Mouse (Mus musculus): ENCODE measurements around the gene Lpcat2b.
"Not testable (repeated sequence)": the region's sequence is repeated elsewhere in the genome, so short reads cannot be mapped to it uniquely, and the experiment has no call there.

The Lpcat2b gene

DNA sequence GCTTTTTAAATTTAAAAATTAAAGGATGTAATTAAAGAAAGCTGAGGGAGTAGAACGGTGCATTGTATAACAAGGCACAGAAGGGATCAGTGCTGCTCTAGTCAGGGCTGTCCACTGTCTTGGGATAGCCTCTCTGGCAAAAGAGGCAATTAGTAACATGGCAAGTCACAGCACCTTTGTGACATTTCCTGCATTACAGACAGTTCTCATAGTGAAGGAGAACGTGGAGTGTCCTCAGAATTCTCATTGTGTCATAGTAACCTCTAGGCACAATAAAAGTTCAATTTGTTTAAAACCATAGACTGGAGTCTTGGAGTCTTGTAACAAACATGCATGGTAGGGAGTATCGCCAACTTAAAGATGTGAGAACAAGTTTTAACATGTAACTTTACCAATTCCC lies at the start of gene Lpcat2b:
Lpcat2b (plus strand) TSS at position 301 of the 400 bp plus-strand sequence.
- no peak for DNase-seq

DNA sequence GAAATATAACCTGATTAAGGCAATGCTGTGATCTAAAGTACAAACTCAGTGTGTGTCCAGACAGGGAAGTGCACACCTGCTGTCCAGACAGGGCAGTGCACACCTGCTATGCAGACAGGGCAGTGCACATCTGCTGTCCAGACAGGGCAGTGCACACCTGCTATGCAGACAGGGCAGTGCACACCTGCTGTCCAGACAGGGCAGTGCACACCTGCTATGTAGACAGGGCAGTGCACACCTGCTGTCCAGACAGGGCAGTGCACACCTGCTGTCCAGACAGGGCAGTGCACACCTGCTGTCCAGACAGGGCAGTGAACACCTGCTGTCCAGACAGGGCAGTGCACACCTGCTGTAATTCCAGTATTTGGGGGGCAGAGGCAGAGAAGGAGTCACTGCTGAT lies 44.9 kb upstream of the Lpcat2b start:
- DNase-seq, result not testable (repeated sequence)

DNA sequence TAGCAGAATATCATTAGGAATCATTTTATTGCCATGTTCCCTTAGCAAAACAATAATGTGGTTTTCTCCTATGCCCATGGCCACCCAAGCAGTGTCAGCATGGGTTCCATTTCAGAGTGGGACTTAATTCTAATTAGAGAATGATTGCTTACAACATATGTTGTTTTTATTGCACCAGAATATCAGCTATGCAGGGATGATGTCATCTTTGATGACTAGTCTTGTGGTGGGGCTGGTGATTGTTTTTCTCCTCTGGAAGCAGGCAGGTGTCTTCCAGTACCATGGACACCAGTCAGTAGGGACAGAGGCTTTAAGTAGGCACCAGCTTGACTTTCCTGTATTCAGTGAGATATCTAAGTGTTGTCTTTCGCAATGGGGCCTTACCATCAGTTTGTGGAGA lies 43.6 kb upstream of the Lpcat2b start:
- no peak for DNase-seq

DNA sequence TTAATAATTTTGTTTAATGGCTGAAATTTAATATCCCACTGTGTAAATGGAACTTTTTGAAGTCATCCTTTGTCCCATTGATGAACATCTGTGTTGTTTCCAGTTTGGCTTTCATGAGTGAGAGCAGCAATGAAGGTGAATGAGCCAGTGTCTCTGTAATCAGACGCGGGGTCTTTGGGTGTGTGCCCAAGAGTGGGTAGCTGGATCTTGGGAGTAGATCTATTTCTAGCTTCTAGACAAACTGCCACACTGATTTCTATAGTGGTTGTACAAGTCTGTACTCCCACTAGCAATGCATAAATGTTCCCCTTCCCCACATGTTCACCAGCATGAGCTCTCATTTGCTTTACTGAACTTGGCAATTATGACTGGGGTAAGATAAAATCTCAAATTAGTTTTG lies 42.0 kb upstream of the Lpcat2b start:
- no peak for DNase-seq

DNA sequence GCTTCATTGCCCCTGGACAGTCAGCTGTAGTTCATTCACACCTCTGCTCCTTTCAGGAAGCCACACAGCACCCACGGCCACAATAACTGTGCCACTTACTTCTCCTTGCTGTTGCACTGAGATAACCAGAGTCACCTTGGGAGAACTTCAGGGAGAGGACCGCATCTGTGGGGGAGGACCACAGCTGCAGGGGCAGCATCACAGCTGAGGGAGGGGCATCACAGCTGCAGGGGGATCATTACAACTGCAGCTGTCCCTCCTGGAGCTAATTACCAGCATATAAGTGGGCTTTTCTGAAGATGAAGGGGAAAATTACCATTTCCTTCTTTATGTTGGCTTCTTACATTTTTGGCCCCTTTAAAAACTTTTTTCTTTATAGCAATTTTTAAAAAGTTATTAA lies 36.9 kb upstream of the Lpcat2b start:
- no peak for DNase-seq

DNA sequence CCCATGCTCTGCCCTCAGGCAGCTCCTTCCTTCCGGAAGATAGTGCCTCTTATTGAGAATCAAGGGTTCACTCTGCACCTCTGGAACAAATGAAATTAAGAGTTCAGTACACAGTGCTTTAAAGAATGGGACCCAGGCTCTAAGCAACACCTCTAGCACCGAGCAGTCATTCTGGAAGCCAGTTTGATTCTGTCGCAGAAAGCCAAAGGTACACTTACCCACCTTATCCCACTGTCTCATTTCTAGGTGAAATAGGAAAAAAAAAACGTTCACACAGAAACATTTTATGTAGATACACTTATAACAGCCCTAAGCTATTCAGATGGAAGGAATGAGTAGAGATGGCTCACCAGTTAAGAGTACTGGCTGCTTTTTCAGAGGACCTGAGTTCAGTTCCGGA lies 28.9 kb upstream of the Lpcat2b start, which contains the start of gene Ephx4:
Ephx4 (plus strand) TSS at position 301 of the 400 bp plus-strand sequence.
- DNase-seq, result no peak

DNA sequence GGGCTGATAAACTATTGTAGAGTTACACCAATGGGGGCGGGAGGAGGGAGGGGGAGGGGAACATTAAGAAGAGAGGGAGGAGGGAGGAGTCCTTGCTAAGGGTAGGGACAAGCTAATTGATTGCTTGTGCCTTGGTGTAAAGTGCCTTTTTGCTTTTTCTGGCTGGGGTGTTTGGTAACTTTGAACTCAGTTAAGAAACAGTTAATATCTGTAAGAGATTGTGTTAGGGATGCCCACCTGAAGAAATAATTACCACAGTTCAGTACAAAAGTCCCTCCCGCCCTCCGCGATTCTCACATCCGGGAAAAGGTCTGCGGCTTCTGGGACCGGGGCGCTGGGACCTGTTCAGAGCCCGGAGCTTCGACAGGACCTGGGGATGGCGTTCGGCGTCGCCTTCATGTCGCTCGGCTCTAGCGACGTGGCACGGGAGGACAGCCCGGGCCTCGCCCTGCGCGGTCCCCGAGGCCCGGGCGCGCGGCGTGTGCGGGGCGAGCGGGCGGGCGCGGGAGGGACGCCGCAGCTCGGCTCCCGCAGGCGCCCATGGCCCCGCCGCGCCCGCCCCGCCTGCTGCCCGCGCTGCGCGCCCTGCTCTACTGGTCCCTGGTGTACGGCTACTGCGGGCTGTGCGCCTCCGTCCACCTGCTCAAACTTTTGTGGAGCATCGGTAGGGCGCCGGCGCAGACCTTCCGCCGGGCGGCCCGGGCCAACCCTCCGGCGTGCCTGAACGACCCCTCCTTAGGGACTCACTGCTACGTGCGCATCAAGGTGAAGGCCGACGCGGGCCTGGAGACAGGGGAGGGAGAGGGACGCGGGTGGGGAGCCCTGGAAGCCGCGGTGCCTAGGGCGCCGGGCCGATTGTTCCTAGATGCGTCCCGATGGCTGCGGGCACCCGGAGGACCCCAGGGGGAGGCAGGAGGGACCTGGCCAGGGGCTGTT lies 28.1 kb upstream of the Lpcat2b start:
- no peak for DNase-seq

DNA sequence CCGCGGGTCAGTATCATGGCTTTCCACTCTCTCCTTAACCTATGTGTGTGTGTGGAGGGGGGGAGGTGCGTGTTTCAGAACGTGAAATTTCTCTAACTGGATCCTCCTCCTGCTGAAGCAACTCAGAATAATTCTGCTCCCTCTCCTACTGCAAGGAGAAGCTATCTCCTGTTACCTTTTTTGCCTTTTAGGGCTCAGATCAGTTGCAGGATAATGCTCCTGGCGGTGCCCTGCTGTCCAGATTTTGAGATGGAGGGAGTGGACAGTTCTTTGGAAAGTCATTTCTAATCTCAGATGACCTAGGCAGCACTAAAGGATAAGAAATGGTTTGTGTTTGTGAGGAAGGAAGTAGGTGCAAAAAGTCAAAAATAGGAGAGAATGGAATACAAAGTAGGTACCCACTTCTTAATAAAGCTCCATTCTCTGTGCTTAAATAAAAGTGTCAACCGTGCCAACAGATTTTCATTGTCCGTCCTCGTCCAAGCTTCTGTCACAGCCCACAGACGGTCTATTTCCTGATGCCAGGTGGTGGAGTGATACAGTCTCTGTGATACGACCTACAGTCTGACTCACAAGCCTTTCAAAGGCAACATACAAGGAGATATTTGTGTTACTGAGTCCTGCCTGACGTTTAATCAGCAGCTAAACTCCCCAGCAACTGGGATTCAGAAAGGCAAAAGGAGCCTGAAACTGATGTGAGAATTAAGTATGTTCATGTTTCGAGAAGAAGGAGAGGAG lies 27.2 kb upstream of the Lpcat2b start:
- no peak for DNase-seq

DNA sequence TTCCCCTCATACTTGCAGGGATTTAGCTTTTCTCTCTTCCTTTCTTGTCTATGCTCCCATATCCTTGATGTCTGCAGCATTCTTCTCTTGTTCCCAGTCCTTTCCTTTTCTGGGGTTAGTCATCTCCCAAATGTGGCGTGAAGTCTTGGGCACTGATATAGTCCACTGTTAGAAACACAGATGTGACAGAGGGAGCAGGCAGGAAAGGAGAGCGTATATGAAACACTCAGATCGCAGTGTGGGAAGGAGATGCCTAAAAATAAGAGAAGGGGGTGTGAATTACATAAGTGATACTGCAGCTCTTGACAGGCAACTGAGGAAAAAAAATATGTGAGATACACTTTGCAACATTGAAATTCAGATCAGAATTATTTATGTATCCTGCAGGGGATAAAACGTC lies 26.0 kb upstream of the Lpcat2b start:
- no peak for DNase-seq

DNA sequence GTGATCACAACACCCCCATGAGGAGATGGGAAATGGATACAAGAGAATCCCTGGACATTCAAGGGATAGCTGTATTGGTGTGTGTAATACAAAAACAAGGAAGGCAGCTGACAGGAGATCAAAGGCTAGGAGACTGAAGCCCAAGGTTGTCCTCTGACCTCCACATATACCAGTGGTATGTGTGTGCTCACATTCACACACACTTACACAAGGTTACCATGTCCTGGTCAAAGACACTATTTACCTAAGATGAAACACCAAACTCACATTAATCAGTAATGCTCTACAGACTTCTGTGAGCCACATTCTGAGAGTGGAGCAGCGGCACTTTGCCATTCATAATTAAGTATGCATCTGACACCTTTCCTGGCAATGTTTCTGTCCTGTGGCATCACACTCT lies 21.0 kb upstream of the Lpcat2b start:
- DNase-seq, result no peak

DNA sequence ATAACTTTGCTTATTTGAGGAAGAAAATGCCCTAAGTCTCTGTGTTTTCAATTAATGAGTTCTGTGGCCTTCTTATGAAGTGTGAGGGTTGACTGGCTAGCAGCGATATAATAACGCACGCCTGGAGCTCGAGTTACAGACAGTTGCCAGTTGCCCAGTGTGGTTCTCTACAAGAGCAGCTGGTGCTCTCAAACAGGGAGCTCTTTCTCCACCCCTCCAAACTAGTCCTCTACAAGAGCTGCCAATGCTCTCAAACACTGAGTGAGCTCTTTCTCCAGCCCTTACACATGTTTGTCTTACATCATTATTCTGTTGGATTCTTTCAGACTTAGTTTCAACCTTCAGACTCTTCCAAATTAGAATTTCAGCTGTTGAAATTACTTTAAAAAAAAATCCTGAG lies 20.0 kb upstream of the Lpcat2b start:
- DNase-seq, result no peak

DNA sequence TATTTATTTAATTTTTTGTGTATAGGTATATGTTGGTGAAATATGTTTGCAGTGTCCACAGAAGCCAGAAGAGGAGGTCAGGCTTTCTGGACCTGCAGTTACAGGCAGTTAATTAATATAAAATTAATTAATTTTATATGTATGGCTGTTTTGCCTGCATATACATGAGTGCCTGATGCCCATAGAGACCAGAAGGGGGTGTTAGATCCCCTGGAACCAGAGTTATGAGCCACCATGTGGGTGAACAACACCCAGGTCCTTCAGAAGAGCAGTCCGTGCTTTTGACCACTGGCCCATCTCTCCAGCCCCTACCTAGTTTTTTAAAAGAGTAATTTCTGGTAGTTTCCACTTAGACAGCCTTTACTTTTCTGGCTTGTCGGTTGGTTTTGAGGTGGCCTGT lies 19.1 kb upstream of the Lpcat2b start:
- no peak for DNase-seq

DNA sequence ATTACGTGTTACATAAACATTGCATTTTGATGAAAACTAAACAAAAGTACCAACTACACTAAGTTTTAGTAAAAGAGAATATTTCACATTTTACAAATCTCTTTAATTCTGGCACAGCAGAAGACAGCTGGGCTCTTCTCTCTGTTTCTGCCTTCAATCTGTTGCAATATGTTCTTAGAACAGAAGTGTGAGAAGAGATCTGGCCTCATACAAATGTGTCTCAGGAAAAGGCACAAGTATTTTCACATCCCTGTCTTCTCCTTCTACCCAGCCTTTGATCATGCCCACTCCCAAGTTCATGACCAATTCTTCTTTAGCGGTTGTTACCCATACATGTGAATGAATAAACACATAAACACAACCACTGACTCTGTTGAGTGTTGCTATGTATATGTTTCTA lies 16.3 kb upstream of the Lpcat2b start:
- DNase-seq, result no peak

DNA sequence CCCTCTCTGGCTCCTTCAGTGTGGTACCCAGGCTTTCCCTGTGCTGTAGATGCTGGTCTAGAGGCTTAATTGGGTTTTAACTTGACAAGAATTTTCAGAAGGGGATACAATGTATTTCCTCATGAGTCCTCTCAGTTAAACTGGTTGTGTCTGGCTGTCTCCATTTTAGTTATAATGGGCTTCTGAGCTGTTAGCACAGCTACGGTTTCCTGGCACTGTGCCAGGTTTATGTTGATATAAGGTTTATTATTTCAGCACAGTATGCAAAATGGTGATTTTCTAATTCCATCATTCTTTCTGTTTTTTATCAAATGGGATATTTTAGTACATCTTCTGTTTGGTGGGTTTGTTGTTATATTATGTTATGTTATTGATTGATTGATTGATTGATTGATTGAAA lies 9.7 kb upstream of the Lpcat2b start:
- DNase-seq, result no peak

DNA sequence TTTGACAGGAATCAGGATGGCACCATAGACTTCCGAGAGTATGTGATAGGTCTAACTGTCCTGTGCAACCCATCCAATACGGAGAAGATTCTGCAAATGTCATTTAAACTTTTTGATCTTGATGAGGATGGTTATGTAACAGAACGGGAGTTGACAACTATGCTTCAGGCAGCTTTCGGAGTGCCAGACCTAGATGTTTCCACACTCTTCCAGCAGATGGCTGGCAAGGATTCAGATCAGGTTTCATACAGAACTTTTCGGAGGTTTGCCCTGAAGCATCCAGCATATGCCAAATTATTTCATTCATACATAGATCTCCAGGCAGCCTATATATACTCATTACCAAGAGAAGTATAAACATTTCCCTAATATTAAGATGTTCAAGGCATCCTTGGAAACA lies 2.7 kb downstream of the Lpcat2b start:
- DNase-seq, result no peak

DNA sequence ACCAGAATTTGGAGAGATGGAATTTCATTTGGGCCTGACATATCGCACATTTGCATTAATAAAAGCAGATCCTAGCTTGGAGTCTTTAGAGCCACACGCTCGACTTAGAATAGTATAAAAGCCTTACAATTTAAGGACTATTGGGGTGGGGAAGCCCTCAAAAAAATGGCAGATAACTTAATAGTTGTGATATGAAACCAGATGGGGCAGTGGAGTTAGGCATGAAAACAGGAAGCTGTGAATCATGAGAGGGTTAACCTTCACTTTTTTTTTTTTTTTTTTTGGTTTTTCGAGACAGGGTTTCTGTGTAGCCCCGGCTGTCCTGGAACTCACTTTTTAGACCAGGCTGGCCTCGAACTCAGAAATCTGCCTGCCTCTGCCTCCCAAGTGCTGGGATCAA lies 4.8 kb downstream of the Lpcat2b start:
- no peak for DNase-seq

DNA sequence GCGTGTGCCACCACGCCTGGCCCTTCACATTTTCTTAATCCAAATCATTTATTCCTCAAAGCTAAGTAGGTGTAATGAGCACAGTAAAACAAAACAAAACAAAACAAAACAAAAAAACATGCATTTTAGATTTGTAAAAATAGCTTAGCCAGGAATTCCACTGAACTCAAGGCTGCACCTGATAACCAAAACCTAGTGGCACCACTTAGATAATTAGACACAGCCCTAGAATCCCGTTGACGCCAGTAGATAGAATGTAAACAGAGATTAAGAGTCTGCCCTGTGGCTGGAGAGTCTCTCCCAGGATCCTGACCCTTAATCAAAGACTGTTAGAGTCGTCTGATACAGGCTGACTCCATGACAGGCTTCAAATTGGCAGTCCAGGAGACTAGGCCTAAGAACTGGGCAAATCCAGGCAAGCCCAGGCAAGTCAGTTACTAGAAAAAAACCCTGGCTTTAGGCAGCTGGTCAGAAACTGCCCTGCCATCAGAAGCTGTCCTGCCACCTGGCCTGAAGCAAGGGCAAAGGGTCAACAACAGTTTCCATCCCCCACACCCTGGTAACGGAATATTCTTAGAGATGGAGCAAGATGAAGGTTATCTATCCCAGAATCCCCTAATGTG lies 5.3 kb downstream of the Lpcat2b start:
- DNase-seq, result peak; percentile 5

DNA sequence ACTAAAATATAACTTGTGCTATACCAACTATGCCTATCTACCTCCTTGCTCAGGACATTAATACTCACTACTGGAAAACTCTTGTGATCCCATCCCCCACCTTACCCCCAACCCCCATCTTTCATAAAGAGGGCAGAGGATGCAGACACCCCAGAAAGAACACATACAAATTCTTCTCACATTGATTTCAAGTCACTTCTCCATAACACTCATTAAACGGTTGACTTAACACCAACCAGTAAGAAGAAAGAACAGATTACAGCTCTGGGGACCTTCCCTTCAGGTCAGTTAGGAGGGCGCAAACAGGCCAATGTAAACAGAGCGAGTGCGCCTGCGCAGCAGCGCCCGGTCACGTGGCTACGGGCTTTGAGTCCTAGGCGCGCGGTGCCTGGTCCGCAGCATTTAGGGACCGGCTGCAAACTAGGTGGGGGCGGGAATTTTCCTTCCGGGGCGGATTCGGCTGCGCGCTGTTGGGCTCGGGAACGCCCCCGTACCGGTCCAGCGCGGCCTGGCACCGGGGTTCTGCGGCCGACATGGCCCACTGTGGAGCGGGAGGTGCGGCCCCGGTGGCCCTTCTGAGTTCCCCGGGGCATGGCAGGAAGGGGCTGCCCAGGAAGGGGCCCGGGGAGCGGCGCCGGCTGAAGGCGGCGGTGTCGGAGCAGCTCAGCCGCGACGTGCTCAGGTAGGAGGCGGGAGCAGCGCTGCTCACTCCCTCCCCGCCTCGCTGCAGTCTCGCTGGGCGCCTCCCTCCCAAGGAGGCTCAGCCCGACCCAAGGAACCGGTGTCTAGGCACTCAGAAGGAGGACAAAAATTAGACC lies 6.3 kb downstream of the Lpcat2b start, which contains the start of gene Btbd8:
Btbd8 (plus strand) TSS at position 534 of the 818 bp plus-strand sequence.
- peak; percentile 96 for DNase-seq

DNA sequence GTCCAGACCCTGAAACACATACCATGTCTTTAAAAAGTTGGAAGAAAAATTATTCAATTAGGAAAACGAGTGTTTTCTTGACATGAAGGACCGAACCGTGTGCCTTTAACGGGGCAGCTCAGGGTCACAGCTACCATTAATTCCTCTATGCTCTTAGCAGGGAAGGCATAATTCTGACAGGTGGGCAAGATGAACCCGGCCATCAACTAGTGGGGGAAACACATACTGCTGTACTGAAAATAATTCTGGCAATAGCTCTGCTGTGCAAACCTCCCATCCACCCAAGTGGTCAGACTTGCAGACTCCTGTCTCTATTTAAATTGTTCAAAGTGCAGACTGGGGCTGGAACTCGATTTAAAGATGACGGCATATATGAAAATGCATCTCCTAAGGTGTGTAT lies 7.0 kb downstream of the Lpcat2b start:
- no peak for DNase-seq

DNA sequence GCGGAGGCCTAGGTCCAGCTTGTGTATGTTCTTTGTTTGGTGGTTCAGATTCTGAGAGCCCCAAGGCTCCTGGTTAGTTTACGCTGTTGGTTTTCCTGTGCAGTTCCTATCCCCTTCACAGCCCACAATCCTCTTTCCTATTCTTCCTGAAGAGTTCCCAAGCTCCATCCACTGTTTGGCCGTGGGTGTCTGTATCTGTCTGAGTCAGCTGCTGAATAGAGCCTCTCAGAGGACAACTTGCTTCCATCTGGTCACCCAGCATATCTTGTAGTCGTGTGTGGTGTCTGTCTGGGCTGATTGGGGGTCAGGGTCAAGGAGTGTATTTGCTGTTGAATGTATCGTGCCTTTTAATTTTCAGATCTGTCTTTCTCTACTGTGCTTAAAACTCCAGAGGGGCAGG lies 10.5 kb downstream of the Lpcat2b start:
- DNase-seq, result no peak

DNA sequence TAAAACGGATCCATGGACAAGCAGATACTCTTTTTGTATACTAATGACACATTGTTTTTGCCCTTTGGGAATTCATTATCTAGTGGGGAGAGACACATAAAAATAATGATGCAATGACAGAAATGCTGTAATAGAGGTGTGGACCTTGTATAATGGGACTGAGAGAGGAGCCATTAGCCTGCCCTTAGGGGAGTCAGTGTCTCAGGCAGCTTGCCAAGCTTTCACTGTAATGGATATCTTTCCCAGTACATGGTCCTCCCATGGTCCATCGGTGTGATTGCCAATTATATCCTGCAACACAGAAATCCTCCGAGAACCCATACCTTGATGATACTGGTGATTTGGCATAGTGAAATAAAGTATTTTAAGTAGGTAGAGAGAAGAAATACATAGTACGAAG lies 12.9 kb downstream of the Lpcat2b start:
- no peak for DNase-seq

DNA sequence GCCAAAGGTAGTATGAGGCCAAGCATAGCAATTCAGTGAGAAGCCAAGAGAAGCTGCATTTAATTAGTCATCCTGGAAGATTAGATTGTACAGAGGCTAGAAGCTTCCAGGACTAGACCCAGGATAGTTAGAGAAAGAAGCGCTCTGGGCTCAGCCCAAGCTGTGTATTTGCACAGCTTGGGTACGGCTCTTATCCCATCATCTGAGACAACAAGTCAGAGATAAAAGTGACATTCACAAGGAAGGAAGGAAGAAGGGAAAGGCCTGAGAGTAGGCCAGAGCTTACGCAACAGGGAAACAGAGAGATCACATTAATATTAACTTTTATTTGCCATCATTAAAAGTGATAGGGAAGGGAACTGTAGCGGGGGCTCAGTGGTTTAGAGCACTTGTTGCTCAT lies 16.6 kb downstream of the Lpcat2b start:
- no peak for DNase-seq

DNA sequence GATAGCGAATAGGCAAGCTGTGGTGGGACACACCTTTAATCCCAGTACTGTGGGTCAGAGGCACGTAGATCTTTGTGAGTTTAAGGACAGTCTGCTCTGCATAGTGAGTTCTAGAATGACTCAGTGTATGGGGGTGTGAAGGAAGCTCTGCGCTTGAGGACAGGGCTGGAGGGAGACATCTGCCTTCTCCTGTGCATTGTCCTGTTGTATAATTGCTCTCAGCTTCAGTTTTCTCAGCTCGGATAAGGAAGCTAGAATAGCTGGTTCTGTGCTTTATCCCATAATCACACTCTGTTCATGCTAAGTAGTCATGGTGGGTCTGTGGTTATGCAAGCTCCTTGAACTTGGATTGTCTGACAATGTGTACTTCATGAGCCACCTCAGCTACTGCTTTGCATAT lies 17.4 kb downstream of the Lpcat2b start:
- no peak for DNase-seq

Measured in lung, postnatal 36 days (tissue).